21 mouse cellular contexts compared by ENCODE assay signal in the genomic region with DNA sequence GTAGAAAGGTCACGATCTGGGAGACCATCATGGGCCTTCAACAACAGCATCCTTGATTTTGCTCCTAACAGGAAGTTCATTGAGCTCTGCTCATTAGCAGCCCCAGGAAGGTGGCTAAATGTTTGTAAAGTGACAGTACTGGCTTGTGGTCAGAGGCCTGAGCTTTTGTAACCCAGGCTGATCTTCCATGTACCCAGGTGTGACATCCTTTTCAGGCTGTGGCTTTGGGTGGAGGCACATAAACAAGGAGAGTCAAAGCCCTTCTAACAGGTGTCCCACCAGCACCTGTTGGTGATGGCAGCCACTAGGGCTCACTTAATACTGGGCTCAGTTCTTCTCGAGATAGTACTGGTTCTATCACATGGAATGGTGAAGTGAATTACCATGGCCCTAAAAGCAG.
"Had no signal": no experiment of that assay in that cellular context is flagged by ENCODE, and none has a peak within 500 bp of the region (broad histone marks: within the 10 kb centered on the region; RNA-seq: fewer than 3 reads in every experiment).

No protein-coding gene starts in this region.

- H3K4me3 ChIP-seq: liver, embryonic 15.5 days; lung, embryonic 15.5 days; megakaryocyte, embryonic 14.5 days; midbrain, embryonic 13.5 days; midbrain, embryonic 15.5 days; neural tube, embryonic 13.5 days; neural tube, embryonic 15.5 days had no signal

- DNase-seq: liver, postnatal 0 days; lung, adult 2 months; lung, postnatal 14 days; lung, postnatal 36 days; retina, postnatal 1 day; right cerebral cortex, adult 18-20 months; right cerebral cortex, postnatal 25 days; right cerebral cortex, postnatal 4 days; spleen, adult 18-20 months; thymus, adult 18-20 months; thymus, postnatal 36 days had no signal

- ATAC-seq: liver, postnatal 0 days; lung, postnatal 0 days; midbrain, embryonic 13.5 days; midbrain, embryonic 15.5 days had no signal

- H3K36me3 ChIP-seq: liver, embryonic 15.5 days; lung, embryonic 15.5 days; midbrain, embryonic 13.5 days; midbrain, embryonic 15.5 days; neural tube, embryonic 13.5 days; neural tube, embryonic 15.5 days had no signal

- H3K27ac ChIP-seq: liver, embryonic 15.5 days; lung, embryonic 15.5 days; macrophage; midbrain, embryonic 13.5 days; midbrain, embryonic 15.5 days; neural tube, embryonic 13.5 days; neural tube, embryonic 15.5 days had no signal

- H3K9ac ChIP-seq: liver, embryonic 15.5 days; liver, postnatal 0 days; lung, embryonic 15.5 days; midbrain, embryonic 13.5 days; midbrain, embryonic 15.5 days; neural tube, embryonic 13.5 days; neural tube, embryonic 15.5 days had no signal

- H3K4me2 ChIP-seq: liver, embryonic 15.5 days; lung, embryonic 15.5 days; midbrain, embryonic 11.5 days; midbrain, embryonic 13.5 days; midbrain, embryonic 15.5 days; neural tube, embryonic 13.5 days; neural tube, embryonic 15.5 days had no signal

- H3K9me3 ChIP-seq: liver, embryonic 15.5 days; lung, embryonic 15.5 days; midbrain, embryonic 13.5 days; midbrain, embryonic 15.5 days; neural tube, embryonic 15.5 days had no signal

- H3K27me3 ChIP-seq: liver, embryonic 15.5 days; lung, embryonic 15.5 days; midbrain, embryonic 13.5 days; midbrain, embryonic 15.5 days; neural tube, embryonic 13.5 days; neural tube, embryonic 15.5 days had no signal
